Mouse (Mus musculus) thymus, postnatal 14 days (tissue): Measurements from ENCODE around the gene Ddit4.
"Not testable (repeated sequence)": the region's sequence is repeated elsewhere in the genome, so short reads cannot be mapped to it uniquely, and the experiment has no call there.

Source experiments
- DNase-seq: peaks from one replicate; pipeline ENCODE4 v3.0.0; 2021

Gene Ddit4

DNA sequence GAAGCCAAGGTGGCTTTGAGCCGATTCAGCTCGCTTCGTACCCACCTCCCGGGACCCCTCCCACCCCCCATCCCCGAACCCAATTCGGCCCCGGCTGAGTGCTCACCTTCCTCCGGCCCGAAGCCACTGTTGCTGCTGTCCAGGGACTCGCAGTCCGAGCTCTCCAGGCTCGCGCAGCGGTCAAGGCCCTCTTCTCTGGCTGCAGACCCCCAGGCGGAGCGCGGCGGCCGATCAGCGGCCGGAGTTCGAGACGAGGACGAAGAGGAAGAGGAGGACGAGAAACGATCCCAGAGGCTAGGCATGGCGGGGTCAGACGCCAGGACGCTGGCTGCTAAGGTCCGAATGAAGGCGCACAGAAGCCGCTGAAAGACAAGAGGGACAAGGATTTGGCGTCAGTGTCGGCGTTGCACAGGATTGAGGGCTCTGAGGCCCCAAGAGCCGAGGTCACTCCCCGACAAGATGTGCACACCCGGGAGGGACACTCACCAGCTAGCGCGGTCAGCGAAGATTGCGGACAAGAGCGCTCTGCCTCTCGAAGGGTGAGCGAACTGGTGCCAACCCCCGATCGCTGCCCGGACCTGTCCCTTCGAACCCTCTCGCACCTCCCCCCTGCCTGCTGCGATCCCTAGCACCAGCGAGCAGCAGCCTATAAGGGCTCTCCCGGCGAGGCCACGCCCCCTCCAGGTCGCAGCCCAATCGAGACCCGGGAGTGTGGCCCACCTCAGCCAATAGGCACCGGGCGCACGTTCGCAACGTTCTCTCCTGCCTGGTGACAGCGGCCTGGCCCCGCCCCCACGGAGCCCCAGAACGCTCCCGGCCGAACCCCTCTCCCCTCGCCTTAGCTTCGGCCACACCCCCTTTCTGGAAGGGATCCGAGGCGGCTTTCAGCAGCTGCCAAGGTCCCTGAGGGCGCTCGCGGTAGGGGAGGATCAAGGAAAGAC, at the start of gene Ddit4:
TSS of gene Ddit4 (minus strand) at position 624 of the 941 bp plus-strand sequence.
- peak; percentile 100 for DNase-seq

DNA sequence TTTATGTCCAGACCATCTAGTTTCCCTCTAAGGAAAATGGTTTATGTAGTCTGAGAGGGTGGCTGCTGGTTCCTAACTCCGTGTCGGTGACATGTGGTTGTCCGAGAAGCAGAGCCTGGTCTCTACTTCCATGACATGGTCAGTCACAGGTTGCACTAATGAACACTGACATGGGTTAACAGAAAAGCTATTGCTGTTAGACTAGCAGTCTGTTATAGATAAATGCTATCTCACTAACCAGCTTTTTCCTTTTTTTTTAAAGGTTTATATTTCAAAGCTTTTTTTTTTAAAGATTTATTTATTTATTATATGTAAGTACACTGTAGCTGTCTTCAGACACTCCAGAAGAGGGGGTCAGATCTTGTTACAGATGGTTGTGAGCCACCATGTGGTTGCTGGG, 47.4 kb upstream of the Ddit4 start:
- no peak for DNase-seq

GRCm38 (mm10) chr10:59997591-59997990, 46.0 kb upstream of the Ddit4 start:
- peak; percentile 71 for DNase-seq

DNA sequence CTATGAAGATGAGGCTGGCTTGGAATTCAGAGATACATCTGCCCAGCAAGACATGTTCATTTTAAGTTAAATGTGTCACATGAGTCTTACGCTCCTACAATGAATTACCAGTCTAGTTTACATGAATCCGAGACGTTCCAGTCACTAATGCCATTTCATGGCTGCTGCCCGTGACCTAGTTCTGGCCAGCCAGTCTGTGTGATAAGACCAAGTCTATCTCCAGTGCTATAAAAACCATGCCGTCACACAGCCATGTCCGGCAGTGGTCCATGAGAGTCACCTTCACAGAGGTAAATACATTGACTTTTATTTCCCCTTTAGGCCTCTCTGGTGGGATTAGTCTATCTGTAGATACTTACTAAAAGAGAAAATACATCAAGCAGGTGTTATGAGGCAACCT, 44.3 kb upstream of the Ddit4 start:
- no peak for DNase-seq

DNA sequence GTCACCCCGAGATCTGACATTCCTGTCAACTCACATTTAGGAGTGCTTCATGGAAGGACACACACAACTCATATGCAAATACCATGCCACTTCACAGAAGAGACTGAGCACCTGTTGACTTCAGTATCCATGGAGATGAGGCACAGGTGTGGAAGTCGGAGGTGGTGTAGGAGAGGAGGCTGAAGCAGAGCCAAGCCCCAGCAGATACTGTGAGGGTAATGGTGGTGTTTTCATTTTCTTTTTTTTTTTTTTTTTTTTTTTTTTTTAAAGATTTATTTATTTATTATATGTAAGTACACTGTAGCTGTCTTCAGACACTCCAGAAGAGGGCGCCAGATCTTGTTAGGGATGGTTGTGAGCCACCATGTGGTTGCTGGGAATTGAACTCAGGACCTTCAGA, 42.2 kb upstream of the Ddit4 start:
- not testable (repeated sequence) for DNase-seq

GRCm38 (mm10) chr10:59992024-59992423, 40.4 kb upstream of the Ddit4 start:
- no peak for DNase-seq

DNA sequence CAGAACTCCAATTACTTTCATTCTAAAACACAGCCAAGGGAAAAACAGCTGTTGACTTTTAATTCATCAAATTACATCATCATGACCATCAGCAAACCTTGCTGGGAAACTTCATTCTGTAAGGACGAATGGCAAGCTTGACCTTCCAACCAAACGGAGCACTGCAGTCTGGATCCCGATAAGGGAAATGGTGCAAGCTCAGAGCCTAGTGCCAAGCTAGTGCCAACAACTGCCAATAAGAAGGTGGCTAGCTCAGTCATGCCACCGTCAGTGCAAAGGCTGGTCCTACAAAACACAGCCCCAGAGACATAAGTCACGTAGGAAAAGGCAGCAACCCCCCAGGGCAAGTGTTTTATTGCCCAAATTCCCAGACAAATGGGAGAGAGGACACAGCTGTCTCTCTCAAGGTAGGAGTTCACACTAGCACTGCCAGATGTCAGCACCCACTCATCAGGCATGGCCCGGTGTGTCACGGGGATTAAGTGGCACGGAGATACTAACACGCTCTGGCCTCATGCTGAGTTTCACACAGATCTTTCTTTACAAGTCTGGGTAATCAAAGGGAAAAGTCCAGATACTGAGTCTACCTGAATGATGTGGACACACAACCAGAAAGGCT, 39.7 kb upstream of the Ddit4 start:
- DNase-seq, result no peak

DNA sequence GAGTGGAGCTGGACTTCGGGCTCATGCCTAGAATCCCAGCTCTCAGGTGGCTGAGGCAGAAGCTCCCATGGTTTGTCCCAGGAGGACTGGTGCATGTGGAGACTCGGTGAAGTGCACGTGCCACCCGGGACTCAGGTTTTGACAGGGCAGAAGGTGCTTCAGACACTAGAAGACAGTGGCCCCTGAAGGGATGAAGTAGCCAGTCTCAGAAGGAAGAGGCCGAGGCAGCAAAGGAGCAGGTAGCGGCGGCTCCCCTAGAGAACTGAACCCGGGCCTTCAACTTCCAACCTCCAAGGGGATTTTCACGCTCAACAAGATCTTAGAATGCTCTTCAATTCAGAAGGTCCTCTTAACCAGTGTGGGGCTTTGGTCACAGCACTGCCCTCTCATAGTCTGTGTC, 38.8 kb upstream of the Ddit4 start:
- no peak for DNase-seq

DNA sequence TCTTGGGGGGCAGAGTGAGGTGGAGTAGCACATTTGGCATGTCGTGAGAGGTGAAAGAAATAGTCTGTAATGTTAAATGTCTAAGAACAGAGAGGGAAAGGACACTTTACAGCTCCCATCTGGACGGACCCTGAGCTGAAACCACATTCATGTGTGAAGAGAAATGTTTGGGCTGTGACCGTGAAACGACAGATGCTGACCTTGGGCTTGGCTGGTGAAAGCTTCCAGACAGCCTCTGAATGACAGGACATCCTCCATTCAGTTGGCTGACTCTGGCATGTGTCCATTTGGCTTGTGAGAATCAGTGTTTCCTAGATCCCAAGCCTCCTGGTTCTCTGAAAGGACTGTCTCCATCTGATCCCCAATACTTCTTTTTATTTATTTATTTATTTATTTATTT, 36.4 kb upstream of the Ddit4 start:
- no peak for DNase-seq

DNA sequence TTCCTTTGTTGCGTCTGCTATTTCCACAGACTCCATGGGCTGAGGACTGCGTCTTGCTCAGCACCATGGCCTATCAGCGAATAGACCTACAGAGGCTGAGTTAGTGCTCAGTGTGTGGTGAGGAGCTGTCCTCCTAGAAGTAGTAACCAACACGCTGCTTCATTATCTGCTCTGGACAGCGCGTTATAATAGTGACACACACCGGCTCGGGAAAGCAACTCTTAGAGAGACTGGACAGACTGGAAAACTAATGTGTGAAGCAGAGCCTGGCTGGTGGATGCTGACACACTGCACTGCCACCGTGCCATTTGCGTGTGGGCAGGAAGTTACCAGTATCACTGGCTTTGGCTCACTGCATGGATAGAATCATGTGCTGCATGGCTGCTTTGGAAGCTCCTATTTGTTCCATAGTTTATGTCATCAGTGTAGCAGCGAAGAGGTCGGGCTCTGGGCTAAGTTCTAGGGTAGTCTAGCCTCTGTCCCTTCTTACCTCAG, 30.8 kb upstream of the Ddit4 start:
- peak; percentile 56 for DNase-seq

DNA sequence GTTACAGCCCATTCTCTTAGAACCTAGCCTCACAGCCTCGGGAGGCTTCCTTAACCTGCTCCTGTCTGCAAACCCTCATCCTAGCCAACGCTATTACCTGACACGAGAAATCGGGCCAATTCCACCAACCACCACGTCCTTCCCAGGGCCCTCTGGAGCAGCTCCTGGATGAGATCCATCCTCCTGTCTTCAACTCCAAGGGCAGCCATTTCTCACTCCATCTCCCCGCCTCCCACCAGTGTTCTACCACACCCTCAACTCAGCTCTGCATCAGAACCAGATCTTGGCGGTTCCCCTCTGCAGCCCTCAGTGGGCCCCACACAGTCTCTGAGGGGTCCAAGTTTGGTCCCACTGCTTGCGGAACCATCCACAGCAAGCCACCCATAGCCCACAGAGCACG, 30.2 kb upstream of the Ddit4 start:
- peak; percentile 44 for DNase-seq

DNA sequence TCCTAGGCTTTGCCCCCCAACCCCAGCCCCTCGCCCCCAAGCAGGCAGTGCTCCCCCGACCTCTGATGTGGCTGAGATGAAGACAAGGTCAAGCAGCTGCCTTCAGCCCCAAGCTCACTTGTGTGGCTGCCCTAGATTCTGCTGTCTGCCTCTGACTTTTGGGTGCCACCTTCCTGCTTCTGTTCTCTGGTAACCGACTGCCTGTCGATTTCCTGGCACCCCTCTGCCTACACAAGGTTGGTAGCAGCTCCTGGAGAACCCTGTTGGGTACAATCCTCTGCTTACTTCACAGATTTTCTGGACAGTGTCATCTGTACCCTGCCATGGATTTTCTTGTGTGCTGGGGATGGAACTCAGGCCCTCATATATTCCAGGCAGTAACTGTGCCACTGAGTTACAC, 29.7 kb upstream of the Ddit4 start:
- DNase-seq, result peak; percentile 80

DNA sequence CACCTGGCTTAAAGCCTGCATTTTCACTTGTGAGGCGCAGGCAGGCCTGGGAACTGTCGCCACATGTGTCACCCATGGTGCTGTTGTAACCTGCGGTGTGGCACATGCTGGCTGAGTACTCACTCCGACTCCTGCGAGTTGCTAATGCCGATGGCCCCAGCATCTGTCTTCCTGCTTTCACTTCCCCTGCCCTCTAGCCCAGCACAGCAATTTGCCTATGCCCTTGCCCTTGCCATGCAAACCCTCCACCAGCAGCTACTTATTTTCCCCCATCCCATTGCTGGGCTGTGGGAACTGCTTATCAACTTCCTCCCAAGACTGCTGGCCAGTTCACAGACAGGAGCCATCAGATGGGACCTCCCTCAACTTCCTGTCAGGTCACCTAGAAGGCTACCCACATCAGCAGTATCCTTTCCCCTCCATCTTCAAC, 29.2 kb upstream of the Ddit4 start:
- peak; percentile 64 for DNase-seq

DNA sequence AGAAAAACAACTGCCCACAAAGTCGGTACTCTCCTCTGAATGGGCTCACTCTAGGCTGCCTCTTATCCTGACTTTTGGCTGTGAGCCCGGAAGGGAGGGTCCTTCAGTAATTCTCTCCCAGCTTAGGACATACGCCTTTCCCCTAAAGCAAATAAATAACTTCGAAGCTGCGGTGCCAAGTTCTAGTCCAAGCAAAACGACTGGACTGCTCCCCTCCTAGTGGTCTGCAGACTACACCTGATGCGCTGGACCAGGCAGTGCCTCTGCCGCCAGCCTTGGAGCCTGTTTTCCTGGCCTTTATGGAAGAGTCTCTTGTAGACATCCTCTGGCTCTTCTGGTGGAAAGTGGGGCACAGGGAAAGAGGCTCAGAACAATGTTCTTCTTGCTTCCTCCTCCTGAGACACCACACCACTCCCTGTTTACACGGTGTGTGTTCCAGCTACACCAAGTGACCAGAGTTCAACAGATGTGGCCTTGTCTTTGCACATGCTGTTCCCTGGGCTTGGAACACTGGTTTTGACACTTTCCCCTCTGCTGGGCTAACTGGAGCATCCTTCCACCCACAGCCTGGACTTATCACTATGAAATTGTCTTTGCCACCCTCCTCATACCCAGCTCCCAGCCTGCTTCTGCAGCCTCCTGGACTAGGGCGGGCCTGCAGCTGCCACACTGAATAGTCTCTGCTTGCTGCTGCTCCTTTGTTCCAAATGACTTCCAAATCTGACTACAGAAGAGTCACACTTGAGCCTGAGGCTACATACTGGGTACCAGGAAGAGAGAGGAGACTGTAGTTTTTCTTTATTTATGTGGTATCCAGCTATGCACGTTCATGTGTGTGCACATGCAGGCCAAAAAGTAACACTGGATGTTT, 27.5 kb upstream of the Ddit4 start:
- no peak for DNase-seq

GRCm38 (mm10) chr10:59978401-59978800, 26.8 kb upstream of the Ddit4 start:
- no peak for DNase-seq

DNA sequence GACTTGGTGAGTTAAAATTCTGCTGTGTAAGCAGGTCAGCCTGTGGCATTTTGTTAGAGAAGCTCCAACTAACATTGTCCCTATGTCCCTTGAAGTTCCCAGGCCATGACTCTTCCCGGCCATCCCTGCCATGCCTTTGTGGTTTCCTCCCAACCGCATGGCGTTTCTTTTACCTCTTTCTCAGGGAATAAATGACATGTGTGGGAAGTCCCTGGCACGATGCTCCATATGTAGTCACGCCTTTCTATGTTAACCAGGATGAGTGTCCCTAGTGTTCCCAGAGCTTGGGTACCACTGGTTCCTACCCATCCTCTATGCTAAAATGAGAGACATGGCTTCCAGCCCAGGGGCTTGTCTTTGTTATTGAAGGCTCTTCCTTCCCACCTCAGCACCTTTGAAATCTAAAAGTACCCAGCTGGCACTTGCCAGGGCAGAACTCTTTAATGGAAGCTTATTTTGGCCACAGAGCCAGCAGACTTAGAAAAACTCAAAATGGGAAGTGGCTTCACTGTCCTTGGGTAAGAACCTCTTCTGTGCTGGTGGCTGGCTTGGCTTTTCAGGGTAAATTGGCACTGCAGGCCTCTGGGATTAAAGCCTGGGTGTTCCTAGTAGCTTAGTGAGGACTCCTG, 26.2 kb upstream of the Ddit4 start:
- DNase-seq, result no peak

DNA sequence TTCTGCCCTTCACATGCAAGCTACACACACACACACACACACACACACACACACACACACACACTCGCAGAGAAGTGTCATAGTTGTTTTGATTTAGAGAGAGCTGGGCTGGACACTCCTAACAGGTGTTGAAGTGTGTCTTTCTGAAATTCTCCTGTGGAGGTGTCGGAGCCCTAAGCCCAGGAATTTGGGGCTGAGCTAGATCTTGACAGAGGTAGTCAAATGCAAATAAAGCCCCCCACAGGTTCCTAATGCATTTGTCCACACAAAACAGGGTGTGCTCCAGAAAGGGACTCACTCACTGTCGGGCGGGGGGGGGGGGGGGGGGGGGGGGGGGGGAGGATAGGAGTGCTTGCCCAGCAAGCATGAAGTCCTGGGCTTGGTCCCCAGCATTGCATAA, 25.5 kb upstream of the Ddit4 start:
- DNase-seq, result no peak

GRCm38 (mm10) chr10:59974786-59975185, 23.2 kb upstream of the Ddit4 start:
- DNase-seq, result peak; percentile 64

GRCm38 (mm10) chr10:59974191-59974664, 22.6 kb upstream of the Ddit4 start:
- DNase-seq, result peak; percentile 89

- peak; percentile 42 for DNase-seq
Observed at GRCm38 (mm10) chr10:59973400-59973799, 21.8 kb upstream of the Ddit4 start.

GRCm38 (mm10) chr10:59972999-59973398, 21.4 kb upstream of the Ddit4 start:
- peak; percentile 41 for DNase-seq

DNA sequence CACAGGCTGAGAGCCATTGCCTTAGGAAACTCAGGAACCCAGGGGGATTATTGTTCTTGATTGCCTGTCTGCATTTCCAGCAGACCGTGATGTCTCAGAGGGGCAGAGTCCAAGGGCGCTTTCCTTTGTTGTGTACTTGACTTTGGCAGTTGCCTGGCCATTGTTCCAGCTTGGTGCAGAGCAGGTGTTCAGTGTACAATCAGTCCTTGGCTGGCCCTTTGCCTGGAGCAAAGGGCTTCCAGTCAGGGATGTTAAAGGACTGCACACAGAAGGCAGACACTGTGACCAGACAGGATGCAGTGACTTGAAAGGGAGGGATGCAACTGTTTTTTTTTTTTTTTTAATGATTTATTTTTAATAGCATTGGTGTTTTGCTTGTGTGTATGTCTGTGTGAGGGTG, 20.9 kb upstream of the Ddit4 start:
- peak; percentile 35 for DNase-seq
